Comparison of ENCODE assay signal across 14 mouse cellular contexts in the genomic region with DNA sequence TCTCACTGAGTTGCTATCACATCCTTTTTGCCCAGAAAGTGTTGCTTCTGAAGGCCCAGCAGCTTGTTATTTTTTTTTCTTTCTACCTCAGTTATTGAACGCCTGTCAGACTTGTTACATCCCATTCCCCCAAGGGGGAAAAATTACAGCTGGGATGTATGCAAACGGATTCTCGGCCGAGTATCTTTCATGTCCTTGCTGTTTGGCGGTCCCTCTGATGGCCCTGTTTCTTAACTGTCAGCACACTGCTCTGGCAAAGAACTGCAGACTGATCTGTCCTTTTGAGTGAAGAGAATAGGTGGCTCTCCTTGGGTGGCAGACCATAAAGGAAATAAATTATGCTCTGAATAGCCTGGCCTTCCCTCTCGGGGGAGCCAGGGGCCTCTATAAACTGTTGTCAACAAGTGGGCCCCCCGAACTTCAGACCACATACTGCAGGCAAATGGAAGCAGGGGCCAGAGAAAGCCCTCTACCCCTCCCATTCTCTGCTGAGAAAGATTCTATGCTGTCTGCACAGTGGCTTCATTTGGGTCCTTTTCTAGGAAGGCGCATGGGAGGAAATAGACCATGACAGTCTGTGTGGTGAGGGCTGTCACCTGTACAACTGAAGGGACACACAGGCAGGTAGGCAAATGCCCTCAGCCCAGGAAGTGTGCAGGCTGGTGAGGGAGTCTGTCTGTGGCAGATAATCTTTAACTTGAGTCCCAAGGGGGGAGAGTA.
DNase-seq lines count a peak whose midpoint lies in the region; ATAC-seq and TF ChIP-seq lines count a peak whose summit lies in the region.
"Had no signal": no experiment of that assay in that cellular context is flagged by ENCODE, and none has a peak within 500 bp of the region (broad histone marks: within the 10 kb centered on the region; RNA-seq: fewer than 3 reads in every experiment).

No protein-coding gene starts in this region.

- ATAC-seq in kidney, embryonic 16.5 days (ENCODE audit: low FRiP score, low TSS enrichment), result 0 out of 2 replicates have a peak, but pooled peaks have one; percentile 24
- ATAC-seq in hindbrain, embryonic 11.5 days (ENCODE audit: low FRiP score), result peak; percentile 57
- no peak for ATAC-seq in midbrain, embryonic 14.5 days (ENCODE audit: low FRiP score, low TSS enrichment)

- no peak overlapping the region for H3K4me2 ChIP-seq in kidney, embryonic 16.5 days (replicated peaks; ENCODE audit: low read depth, low read length)
- H3K4me2 ChIP-seq in hindbrain, embryonic 11.5 days (replicated peaks; ENCODE audit: low read depth, low read length), result no peak overlapping the region
- H3K4me2 ChIP-seq in midbrain, embryonic 14.5 days (ENCODE audit: low read length), result no peak overlapping the region
- H3K4me2 ChIP-seq: embryonic facial prominence, embryonic 12.5 days had no signal

- DNase-seq in kidney, postnatal 25 days, result no peak
- DNase-seq in brain, embryonic 14.5 days (ENCODE audit: low read depth), result peak; percentile 73
- DNase-seq in hindbrain, embryonic 11.5 days (ENCODE audit: low spot score), result peak; percentile 22
- DNase-seq in midbrain, embryonic 14.5 days, result peak; percentile 62
- DNase-seq in gastrocnemius, postnatal 25 days, result no peak
- no peak for DNase-seq in lung, postnatal 25 days (ENCODE audit: low spot score)
- DNase-seq in adrenal gland, postnatal 36 days, result no peak
- DNase-seq: cerebellum, adult 18-20 months; kidney, adult 18-20 months; left cerebral cortex, postnatal 4 days; lung, adult 18-20 months; thymus, adult 18-20 months had no signal

- no peak overlapping the region for H3K9ac ChIP-seq in kidney, embryonic 16.5 days (replicated peaks; ENCODE audit: low read length)
- no peak overlapping the region for H3K9ac ChIP-seq in hindbrain, embryonic 11.5 days (ENCODE audit: low read depth, low read length)
- no peak overlapping the region for H3K9ac ChIP-seq in midbrain, embryonic 14.5 days (replicated peaks; ENCODE audit: low read length)
- H3K9ac ChIP-seq: embryonic facial prominence, embryonic 12.5 days had no signal

- no peaks in the 10 kb centered on the region for H3K27me3 ChIP-seq in kidney, embryonic 16.5 days (ENCODE audit: insufficient read depth, low read length)
- no peaks in the 10 kb centered on the region; the same call in 1 of the 2 replicates for H3K27me3 ChIP-seq in hindbrain, embryonic 11.5 days (ENCODE audit: control insufficient read depth, insufficient read depth, low read length)
- no peaks in the 10 kb centered on the region for H3K27me3 ChIP-seq in midbrain, embryonic 14.5 days (ENCODE audit: control insufficient read depth, insufficient read depth, low read length)
- H3K27me3 ChIP-seq: embryonic facial prominence, embryonic 12.5 days had no signal

- TF ChIP-seq POLR2A in brain, embryonic 14.5 days (IDR thresholded peaks at IDR 0.05; ENCODE audit: borderline replicate concordance, extremely low read depth, insufficient read depth, insufficient read length, poor library complexity, severe bottlenecking), result no peak

- no peak overlapping the region for H3K27ac ChIP-seq in kidney, embryonic 16.5 days (ENCODE audit: low read length)
- peak overlapping the region; percentile 51; the same call in 1 of the 2 replicates for H3K27ac ChIP-seq in hindbrain, embryonic 11.5 days (ENCODE audit: low read depth, low read length)
- peak overlapping the region; percentile 41; the same call in 1 of the 2 replicates for H3K27ac ChIP-seq in midbrain, embryonic 14.5 days (replicated peaks; ENCODE audit: low read depth, low read length)
- H3K27ac ChIP-seq: embryonic facial prominence, embryonic 12.5 days had no signal

- H3K4me3 ChIP-seq in kidney, embryonic 16.5 days (ENCODE audit: low read length), result no peak overlapping the region
- no peak overlapping the region for H3K4me3 ChIP-seq in hindbrain, embryonic 11.5 days (ENCODE audit: low read depth, low read length)
- no peak overlapping the region for H3K4me3 ChIP-seq in midbrain, embryonic 14.5 days (replicated peaks; ENCODE audit: low read depth, low read length)
- H3K4me3 ChIP-seq: embryonic facial prominence, embryonic 12.5 days had no signal

- peaks cover 26% of the 10 kb centered on the region for H3K4me1 ChIP-seq in kidney, embryonic 16.5 days (ENCODE audit: insufficient read depth, low read length)
- peaks cover 15% of the 10 kb centered on the region for H3K4me1 ChIP-seq in hindbrain, embryonic 11.5 days (replicated peaks; ENCODE audit: control insufficient read depth, insufficient read depth, low read length)
- peaks cover 18% of the 10 kb centered on the region for H3K4me1 ChIP-seq in midbrain, embryonic 14.5 days (ENCODE audit: control insufficient read depth, insufficient read depth, low read length)

- WGBS in kidney, embryonic 16.5 days, result 20% methylated on average over 8 of the region's 8 CpGs
- WGBS in hindbrain, embryonic 11.5 days, result 12% methylated on average over 8 of the region's 8 CpGs
- WGBS in midbrain, embryonic 14.5 days, result 6% methylated on average over 8 of the region's 8 CpGs

- H3K36me3 ChIP-seq in kidney, embryonic 16.5 days (ENCODE audit: insufficient read depth, low read length), result no peaks in the 10 kb centered on the region
- no peaks in the 10 kb centered on the region for H3K36me3 ChIP-seq in hindbrain, embryonic 11.5 days (ENCODE audit: control insufficient read depth, insufficient read depth, low read length)
- no peaks in the 10 kb centered on the region for H3K36me3 ChIP-seq in midbrain, embryonic 14.5 days (ENCODE audit: control insufficient read depth, insufficient read depth, low read length)
- H3K36me3 ChIP-seq: embryonic facial prominence, embryonic 12.5 days had no signal

- H3K9me3 ChIP-seq in kidney, embryonic 16.5 days (ENCODE audit: low read length), result no peaks in the 10 kb centered on the region
- no peaks in the 10 kb centered on the region for H3K9me3 ChIP-seq in hindbrain, embryonic 11.5 days (ENCODE audit: control insufficient read depth, low read length)
- H3K9me3 ChIP-seq in midbrain, embryonic 14.5 days (ENCODE audit: control insufficient read depth, low read length), result no peaks in the 10 kb centered on the region
- H3K9me3 ChIP-seq: embryonic facial prominence, embryonic 12.5 days had no signal

- TF ChIP-seq CTCF in brain, embryonic 14.5 days (IDR thresholded peaks at IDR 0.05; ENCODE audit: borderline replicate concordance, extremely low read depth, insufficient read depth, insufficient read length), result no peak

Comparison
In these comparisons a context has a peak if more than half of its experiments do, and no peak if none do; other contexts are left out.
1. DNase-seq: peak in brain, embryonic 14.5 days (single experiment), hindbrain, embryonic 11.5 days (single experiment) and midbrain, embryonic 14.5 days (single experiment); none in kidney, postnatal 25 days (0 of 2), gastrocnemius, postnatal 25 days (single experiment), lung, postnatal 25 days (single experiment) and adrenal gland, postnatal 36 days (0 of 2).